Mouse (Mus musculus) lung, postnatal 0 days (tissue): ENCODE measurements around the gene Atp12a.

Experiments used
- CTCF ChIP-seq: IDR thresholded peaks from 2 replicates; pipeline ENCODE4 v1.5.1; 2016; ENCODE audit warnings: antibody characterized with exemption, mild to moderate bottlenecking
- EP300 ChIP-seq: IDR thresholded peaks from 2 replicates; pipeline ENCODE4 v1.6.1; 2016; ENCODE audit warnings: antibody characterized with exemption, mild to moderate bottlenecking, control low read depth

GRCm38 (mm10) chr14:56336032-56336431 is 28.8 kb upstream of the Atp12a start:
- TF ChIP-seq CTCF = no peak
- no peak for TF ChIP-seq EP300
